Mouse (Mus musculus): ENCODE data around the gene Gm20388.

DNA sequence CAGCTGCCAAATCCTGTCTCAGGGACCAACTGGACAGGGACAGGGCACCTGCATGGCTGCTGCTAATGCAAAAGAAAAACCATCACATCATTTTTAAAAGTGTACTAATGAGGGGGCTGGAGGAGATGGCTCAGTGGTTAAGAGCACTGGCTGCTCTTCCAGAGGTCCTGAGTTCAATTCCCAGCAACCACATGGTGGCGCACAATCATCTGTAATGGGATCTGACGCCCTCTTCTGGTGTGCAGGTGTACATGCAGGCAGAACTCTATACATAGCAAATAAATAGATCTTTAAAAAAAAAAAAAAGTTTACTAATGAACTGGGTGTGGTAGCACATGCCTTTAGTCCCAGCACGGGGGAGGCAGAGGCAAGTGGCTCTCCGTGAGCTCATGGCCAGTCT, 3398.1 kb downstream of the Gm20388 start:
- TF ChIP-seq POLR2A (IDR thresholded peaks at IDR 0.05; ENCODE audit: borderline replicate concordance, control insufficient read depth, low read depth, low read length) (no peak), CTCF (IDR thresholded peaks at IDR 0.05; ENCODE audit: control insufficient read depth, insufficient read depth, low read length) (no peak)

All from bone marrow, adult 2 months (tissue).